Mouse (Mus musculus): ENCODE results near the gene Ppp3cb.

The Ppp3cb gene

DNA sequence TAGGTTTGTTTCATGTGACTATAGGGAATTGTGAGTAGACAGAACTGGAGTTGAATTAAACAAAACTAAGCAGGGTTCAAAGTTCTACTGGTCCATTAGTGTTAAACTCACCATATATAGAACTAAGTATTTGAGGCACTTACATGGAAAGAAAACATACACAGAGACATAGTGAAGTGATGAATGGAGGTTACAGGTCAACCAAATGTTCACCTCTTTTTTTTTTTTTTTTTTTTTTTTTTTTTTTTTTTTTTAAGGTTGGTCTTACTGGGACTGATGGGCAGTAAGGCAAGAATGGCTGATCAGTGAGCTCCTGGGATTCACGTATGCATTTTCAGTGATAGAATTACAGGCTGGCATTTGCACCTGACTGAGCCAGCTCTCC lies 66.2 kb downstream of the Ppp3cb start:
- DNase-seq (ENCODE audit: low read depth), result no peak

- DNase-seq (ENCODE audit: low read depth), result peak; percentile 73
Observed at GRCm38 (mm10) chr14:20479291-20480194, 66.8 kb downstream of the Ppp3cb start, which contains the start of gene Anxa7. Gene Anxa7, minus strand, starts transcription at chr14:20480133.

- peak; percentile 72 for DNase-seq (ENCODE audit: low read depth)
Observed at GRCm38 (mm10) chr14:20478801-20479200, 67.6 kb downstream of the Ppp3cb start.

GRCm38 (mm10) chr14:20478385-20478784 lies 68.0 kb downstream of the Ppp3cb start:
- no peak for DNase-seq (ENCODE audit: low read depth)

DNA sequence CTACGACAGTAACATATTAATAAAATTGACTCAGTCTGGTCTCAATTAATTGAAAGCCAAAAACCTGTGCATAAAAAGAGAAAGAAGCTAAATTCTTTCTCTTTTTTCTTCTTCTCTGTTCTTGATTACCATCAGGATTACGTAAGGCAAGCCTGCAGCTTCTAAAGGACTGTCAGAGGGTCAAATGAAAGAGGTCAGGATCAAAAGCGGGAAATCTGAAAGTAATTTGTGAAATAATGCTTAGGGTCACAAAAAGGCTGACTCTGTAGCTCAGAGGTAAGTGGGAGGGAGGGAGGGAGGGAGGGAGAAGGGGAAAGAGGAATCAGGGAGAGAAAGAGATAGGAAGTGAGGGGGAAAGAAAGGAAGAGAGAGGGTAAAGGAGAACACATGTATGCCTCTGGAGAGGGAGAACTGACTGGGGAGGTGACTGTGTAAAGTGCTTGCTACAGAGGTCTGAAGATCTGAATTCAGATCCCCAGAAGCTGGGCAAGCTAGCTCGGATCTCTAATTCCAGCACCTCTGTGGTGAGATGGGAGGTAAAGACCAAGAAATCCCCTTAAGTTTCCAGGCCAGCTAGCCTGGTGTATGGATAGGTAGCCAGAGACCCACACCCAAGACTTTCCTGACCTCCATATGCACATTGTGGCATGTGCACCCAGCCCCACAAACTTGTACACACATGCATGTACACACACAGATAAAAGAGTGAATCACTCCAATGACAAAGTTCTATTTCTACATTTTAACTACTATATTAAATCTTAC lies 68.9 kb downstream of the Ppp3cb start:
- DNase-seq (ENCODE audit: low read depth), result peak; percentile 19

GRCm38 (mm10) chr14:20460216-20460615 lies 86.2 kb downstream of the Ppp3cb start:
- DNase-seq (ENCODE audit: low read depth), result no peak

DNA sequence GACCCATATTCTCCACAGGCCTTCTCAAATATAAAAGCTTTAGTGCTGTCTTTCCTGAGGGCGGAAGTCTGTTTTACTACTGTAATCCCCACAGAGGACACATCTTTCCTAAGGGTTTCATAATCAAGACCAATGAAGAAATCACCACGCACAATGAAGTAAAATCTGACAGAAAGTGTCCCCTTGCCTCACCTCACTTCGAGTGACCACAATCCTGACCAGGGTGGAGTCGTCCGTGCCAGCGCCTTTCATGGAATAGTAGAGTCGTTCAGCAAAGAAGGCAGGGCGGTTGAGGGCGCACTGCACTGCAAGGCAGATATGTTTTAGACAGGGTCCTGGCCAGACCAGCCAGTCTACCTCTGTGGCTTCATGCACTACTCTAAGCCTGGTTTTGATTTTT lies 88.0 kb downstream of the Ppp3cb start:
- DNase-seq (ENCODE audit: low read depth), result no peak

DNA sequence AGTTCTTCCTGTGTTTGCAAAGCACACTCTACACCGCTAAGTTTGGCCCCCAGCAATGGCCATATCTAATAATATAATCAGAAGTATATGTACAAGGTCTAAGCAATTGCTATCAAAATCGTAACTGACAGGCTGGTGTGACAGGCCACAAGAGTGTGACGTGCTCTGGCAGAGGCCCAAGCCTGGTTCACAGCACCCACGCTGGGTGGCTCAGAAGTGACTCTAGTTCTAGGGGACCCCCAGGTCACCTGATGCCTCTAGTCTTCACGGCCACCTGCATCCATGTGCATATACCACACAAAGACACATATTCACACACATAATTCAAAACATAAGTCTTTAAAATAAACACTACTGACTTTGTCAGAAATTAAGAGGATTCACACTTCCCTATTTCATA lies 93.4 kb downstream of the Ppp3cb start:
- DNase-seq (ENCODE audit: low read depth), result no peak

DNA sequence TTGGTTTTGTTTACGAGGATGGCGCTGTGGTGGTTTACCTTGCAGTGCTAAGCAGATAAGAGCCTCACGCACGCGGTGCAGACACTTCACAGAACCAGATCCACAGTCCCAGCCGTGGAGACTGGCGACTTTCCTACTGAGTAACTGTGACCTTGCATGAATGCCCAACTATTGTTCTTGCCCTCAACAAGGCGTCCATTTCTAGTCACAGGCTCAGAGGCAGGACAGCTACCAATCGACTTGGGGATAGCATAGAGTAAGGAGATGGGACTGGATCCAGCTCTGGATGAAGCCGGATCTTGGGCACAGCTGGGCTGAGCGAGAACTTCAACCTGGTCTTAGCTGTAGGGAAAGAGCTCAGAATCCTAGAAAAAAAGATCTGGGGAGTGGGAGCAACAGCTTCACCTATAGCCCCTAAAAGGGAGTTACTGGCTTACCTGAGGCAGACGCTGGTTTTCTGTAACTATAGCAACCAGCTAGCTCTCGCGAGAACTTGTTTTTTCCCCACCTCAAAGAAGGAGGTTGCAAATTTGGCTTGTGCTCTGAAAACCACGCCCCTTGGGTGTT lies 94.5 kb downstream of the Ppp3cb start, which contains the start of gene Cfap70:
TSS of gene Cfap70 (minus strand) at position 462 of the 567 bp plus-strand sequence.
- DNase-seq (ENCODE audit: low read depth), result no peak

DNA sequence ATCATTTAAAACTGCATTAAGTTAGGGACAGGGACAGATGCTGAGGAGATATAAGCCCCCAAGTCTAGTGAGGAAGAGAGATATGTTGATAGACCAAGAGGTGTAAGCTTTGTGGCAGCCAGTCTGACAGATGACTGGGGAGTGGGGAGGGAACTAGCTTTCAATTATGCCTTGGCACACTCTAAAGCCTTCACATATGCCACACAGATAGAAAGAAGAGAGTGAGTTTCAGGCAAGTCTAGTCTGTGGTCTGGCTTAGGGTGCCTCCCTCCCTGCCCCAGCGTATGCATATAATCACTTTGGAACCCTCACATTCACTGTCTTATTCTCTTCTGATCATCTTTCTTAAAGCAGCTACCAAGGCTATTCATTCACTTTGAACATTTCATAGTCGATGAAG lies 95.1 kb downstream of the Ppp3cb start:
- DNase-seq (ENCODE audit: low read depth), result no peak

Measured in NIH3T3 (cell line).